Mouse (Mus musculus) stomach, postnatal 0 days (tissue): Measurements from ENCODE around the gene Mgmt.

Source experiments
- CTCF ChIP-seq: IDR thresholded peaks from 2 replicates; pipeline ENCODE4 v1.5.1; 2016; ENCODE audit warnings: antibody characterized with exemption, low read depth, mild to moderate bottlenecking, moderate library complexity
- EP300 ChIP-seq: optimal IDR thresholded peaks from 2 replicates; pipeline ENCODE3; 2016; ENCODE audit warnings: antibody characterized with exemption

DNA sequence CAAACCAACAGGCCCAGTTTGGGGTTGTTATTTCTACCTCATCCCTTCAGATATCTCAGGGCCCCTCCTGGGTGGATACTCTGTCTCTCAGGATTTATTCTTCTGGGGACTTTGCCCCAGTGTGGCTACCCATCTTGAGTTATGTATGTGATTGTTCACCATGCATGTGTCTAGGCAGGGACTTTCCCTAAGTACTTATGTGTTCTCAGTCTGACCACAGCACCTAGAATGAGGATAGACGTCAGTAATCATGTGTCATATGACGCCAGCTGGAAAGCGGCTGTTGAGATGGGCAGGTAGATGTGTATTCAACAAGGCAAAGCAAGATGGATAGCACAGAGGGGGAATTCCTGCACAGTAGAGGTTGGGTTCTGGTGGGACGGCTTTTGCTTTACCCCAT is 217.7 kb downstream of the Mgmt start:
- TF ChIP-seq CTCF = no peak
- no peak for TF ChIP-seq EP300
